ENCODE assay signal across 17 mouse cellular contexts in the genomic region with DNA sequence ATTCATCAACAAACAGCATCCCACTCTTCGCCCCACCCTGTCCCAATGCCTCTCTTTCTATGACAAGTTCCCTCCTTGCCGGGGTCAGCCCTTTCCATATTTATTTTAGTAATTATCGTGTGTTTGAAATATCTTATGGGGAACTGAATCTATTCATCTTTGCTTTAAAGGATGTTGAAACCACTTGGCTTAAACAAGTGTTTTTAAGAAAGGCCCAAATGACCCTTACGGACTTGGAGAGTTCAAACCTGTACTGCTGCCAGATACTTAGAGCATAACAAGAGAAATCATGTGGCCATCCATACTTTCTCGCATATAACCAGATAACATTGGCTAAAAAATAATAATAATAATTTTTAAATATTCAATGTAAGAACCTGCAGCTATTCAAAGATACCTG. TPM values are rescaled to one million over a fixed set of nuclear protein-coding genes. Genes with fewer than 3 reads are reported as not detected.
DNase-seq lines count a peak whose midpoint lies in the region; ATAC-seq lines count a peak whose summit lies in the region.
"Had no signal": no experiment of that assay in that cellular context is flagged by ENCODE, and none has a peak within 500 bp of the region (broad histone marks: within the 10 kb centered on the region; RNA-seq: fewer than 3 reads in every experiment).

No protein-coding gene starts in this region.

- H3K9ac ChIP-seq in lung, embryonic 16.5 days (ENCODE audit: low read length), result no peak overlapping the region
- no peak overlapping the region for H3K9ac ChIP-seq in hindbrain, embryonic 11.5 days (ENCODE audit: low read depth, low read length)
- H3K9ac ChIP-seq: embryonic facial prominence, embryonic 12.5 days; forebrain, embryonic 15.5 days; heart, embryonic 13.5 days; hindbrain, embryonic 12.5 days had no signal

- H3K9me3 ChIP-seq in lung, embryonic 16.5 days (ENCODE audit: control insufficient read depth, low read length), result no peaks in the 10 kb centered on the region
- no peaks in the 10 kb centered on the region for H3K9me3 ChIP-seq in hindbrain, embryonic 11.5 days (ENCODE audit: control insufficient read depth, low read length)
- H3K9me3 ChIP-seq: embryonic facial prominence, embryonic 12.5 days; forebrain, embryonic 15.5 days; heart, embryonic 13.5 days; hindbrain, embryonic 12.5 days had no signal

- ATAC-seq in lung, embryonic 16.5 days (ENCODE audit: low read depth), result no peak
- no peak for ATAC-seq in megakaryocyte, adult 5-6 weeks (ENCODE audit: poor library complexity, severe bottlenecking)
- ATAC-seq in hindbrain, embryonic 11.5 days (ENCODE audit: low FRiP score), result no peak
- ATAC-seq: forebrain, embryonic 15.5 days had no signal

- DNase-seq in lung, adult 18-20 months, result peak; percentile 31 to 58
- no peak for DNase-seq in lung, postnatal 4 days
- peak; percentile 45 for DNase-seq in lung, postnatal 25 days (ENCODE audit: low spot score)
- no peak for DNase-seq in hindbrain, embryonic 11.5 days (ENCODE audit: low spot score)
- DNase-seq: adrenal gland, adult 8-10 months; cerebellum, adult 11 months; cerebellum, adult 8-10 months; cerebellum, postnatal 14 days; gastrocnemius, postnatal 36 days; heart, postnatal 36 days had no signal

- no peaks in the 10 kb centered on the region for H3K27me3 ChIP-seq in lung, embryonic 16.5 days (ENCODE audit: control insufficient read depth, insufficient read depth, low read depth, low read length)
- no peaks in the 10 kb centered on the region for H3K27me3 ChIP-seq in hindbrain, embryonic 11.5 days (ENCODE audit: control insufficient read depth, insufficient read depth, low read length)
- H3K27me3 ChIP-seq: CH12.LX; embryonic facial prominence, embryonic 12.5 days; forebrain, embryonic 15.5 days; hindbrain, embryonic 12.5 days had no signal

- H3K27ac ChIP-seq in lung, embryonic 16.5 days (ENCODE audit: low read length), result no peak overlapping the region
- H3K27ac ChIP-seq in hindbrain, embryonic 11.5 days (ENCODE audit: low read depth, low read length), result no peak overlapping the region
- H3K27ac ChIP-seq: embryonic facial prominence, embryonic 12.5 days; forebrain, embryonic 15.5 days; heart, embryonic 13.5 days; hindbrain, embryonic 12.5 days had no signal

- H3K36me3 ChIP-seq in lung, embryonic 16.5 days (ENCODE audit: control insufficient read depth, insufficient read depth, low read length), result no peaks in the 10 kb centered on the region
- no peaks in the 10 kb centered on the region for H3K36me3 ChIP-seq in hindbrain, embryonic 11.5 days (ENCODE audit: control insufficient read depth, insufficient read depth, low read length)
- H3K36me3 ChIP-seq: embryonic facial prominence, embryonic 12.5 days; forebrain, embryonic 15.5 days; heart, embryonic 13.5 days; hindbrain, embryonic 12.5 days had no signal

- H3K4me3 ChIP-seq in lung, embryonic 16.5 days (ENCODE audit: low read length), result peak overlapping the region; percentile 12; the same call in 1 of the 2 replicates
- H3K4me3 ChIP-seq in hindbrain, embryonic 11.5 days (ENCODE audit: low read depth, low read length), result no peak overlapping the region
- H3K4me3 ChIP-seq: embryonic facial prominence, embryonic 12.5 days; forebrain, embryonic 15.5 days; heart, embryonic 13.5 days; hindbrain, embryonic 12.5 days had no signal

- peaks cover 16% of the 10 kb centered on the region for H3K4me1 ChIP-seq in lung, embryonic 16.5 days (replicated peaks; ENCODE audit: control insufficient read depth, insufficient read depth, low read length)
- H3K4me1 ChIP-seq in hindbrain, embryonic 11.5 days (replicated peaks; ENCODE audit: control insufficient read depth, insufficient read depth, low read length), result no peaks in the 10 kb centered on the region
- H3K4me1 ChIP-seq: embryonic facial prominence, embryonic 12.5 days; heart, embryonic 13.5 days; hindbrain, embryonic 12.5 days had no signal

- peak overlapping the region; percentile 31 for H3K4me2 ChIP-seq in lung, embryonic 16.5 days (ENCODE audit: low read depth, low read length)
- H3K4me2 ChIP-seq in hindbrain, embryonic 11.5 days (replicated peaks; ENCODE audit: low read depth, low read length), result no peak overlapping the region
- H3K4me2 ChIP-seq: embryonic facial prominence, embryonic 12.5 days; forebrain, embryonic 15.5 days; heart, embryonic 13.5 days; hindbrain, embryonic 12.5 days had no signal

- WGBS in lung, embryonic 16.5 days, result 38% methylated on average over 5 of the region's 5 CpGs
- 91% methylated on average over 5 of the region's 5 CpGs for WGBS in hindbrain, embryonic 11.5 days

RNA-seq across cellular contexts. Expression of a gene that starts 48.7 kb away (rescaled TPM):
- polyA plus RNA-seq in lung, embryonic 16.5 days (2015; fragmentation: Nextera tagmentation; extraction: Ambion mirVana), result 19.0 and 20.3 TPM in 2 replicates
- not detected in 2 replicates for total RNA-seq in megakaryocyte, adult 5-6 weeks (2015)
- 0.33 TPM in 1 of 2 replicates, not detected in the other for total RNA-seq in megakaryocyte, adult 5-6 weeks (2017)
- 66.8 and 97.7 TPM in 2 replicates for polyA plus RNA-seq in hindbrain, embryonic 11.5 days (2014; fragmentation: Nextera tagmentation; extraction: Ambion mirVana)

Comparison
In these comparisons a context has a peak if more than half of its experiments do, and no peak if none do; other contexts are left out.
1. DNase-seq: peak in lung, adult 18-20 months (2 of 2) and lung, postnatal 25 days (single experiment); none in lung, postnatal 4 days (0 of 2) and hindbrain, embryonic 11.5 days (single experiment).